In genomic region chr2:144441386-144441915, GRCm38 (mm10) we compare ENCODE assay signal across 10 mouse cellular contexts.
A peak's percentile ranks its signal among the peaks of the same experiment; 100 is the strongest.
DNase-seq lines count a peak whose midpoint lies in the region; ATAC-seq lines count a peak whose summit lies in the region.
"Had no signal": no experiment of that assay in that cellular context is flagged by ENCODE, and none has a peak within 500 bp of the region (broad histone marks: within the 10 kb centered on the region; RNA-seq: fewer than 3 reads in every experiment).

No protein-coding gene starts in this region.

- no peaks in the 10 kb centered on the region for H3K27me3 ChIP-seq in embryonic facial prominence, embryonic 14.5 days (replicated peaks; ENCODE audit: control insufficient read depth, insufficient read depth, low read length)
- H3K27me3 ChIP-seq in embryonic facial prominence, embryonic 10.5 days (replicated peaks; ENCODE audit: low read depth, poor library complexity, severe bottlenecking), result no peaks in the 10 kb centered on the region
- no peaks in the 10 kb centered on the region for H3K27me3 ChIP-seq in intestine, embryonic 16.5 days (replicated peaks; ENCODE audit: control insufficient read depth, insufficient read depth, low read length)
- H3K27me3 ChIP-seq: CH12.LX had no signal

- H3K9me3 ChIP-seq in embryonic facial prominence, embryonic 14.5 days (ENCODE audit: control insufficient read depth, low read length), result no peaks in the 10 kb centered on the region
- no peaks in the 10 kb centered on the region for H3K9me3 ChIP-seq in embryonic facial prominence, embryonic 10.5 days
- H3K9me3 ChIP-seq in intestine, embryonic 16.5 days (ENCODE audit: control insufficient read depth, low read length), result no peaks in the 10 kb centered on the region

- WGBS in embryonic facial prominence, embryonic 14.5 days, result 66% methylated on average over 11 of the region's 11 CpGs
- 91% methylated on average over 11 of the region's 11 CpGs for WGBS in embryonic facial prominence, embryonic 10.5 days
- WGBS in intestine, embryonic 16.5 days, result 65% methylated on average over 11 of the region's 11 CpGs

- no peak overlapping the region for H3K4me3 ChIP-seq in embryonic facial prominence, embryonic 14.5 days (ENCODE audit: low read depth, low read length)
- H3K4me3 ChIP-seq in embryonic facial prominence, embryonic 10.5 days, result no peak overlapping the region
- no peak overlapping the region for H3K4me3 ChIP-seq in intestine, embryonic 16.5 days (ENCODE audit: low read length)

- no peak overlapping the region for H3K4me2 ChIP-seq in embryonic facial prominence, embryonic 14.5 days (ENCODE audit: low read depth, low read length)
- H3K4me2 ChIP-seq in intestine, embryonic 16.5 days (ENCODE audit: low read depth, low read length), result no peak overlapping the region
- H3K4me2 ChIP-seq: lung, embryonic 14.5 days had no signal

- no peak for ATAC-seq in embryonic facial prominence, embryonic 14.5 days (ENCODE audit: low read depth)
- peak; percentile 80 for ATAC-seq in intestine, embryonic 16.5 days

- 0 out of 2 replicates have a peak, but pooled peaks cover 3% of the 10 kb centered on the region for H3K4me1 ChIP-seq in embryonic facial prominence, embryonic 14.5 days (ENCODE audit: control insufficient read depth, insufficient read depth, low read length)
- H3K4me1 ChIP-seq in embryonic facial prominence, embryonic 10.5 days, result no peaks in the 10 kb centered on the region
- H3K4me1 ChIP-seq in intestine, embryonic 16.5 days (ENCODE audit: control insufficient read depth, insufficient read depth, low read length), result 0 out of 2 replicates have a peak, but pooled peaks cover 4% of the 10 kb centered on the region

- H3K36me3 ChIP-seq in embryonic facial prominence, embryonic 14.5 days (ENCODE audit: control insufficient read depth, insufficient read depth, low read length), result no peaks in the 10 kb centered on the region
- no peaks in the 10 kb centered on the region for H3K36me3 ChIP-seq in embryonic facial prominence, embryonic 10.5 days (replicated peaks)
- no peaks in the 10 kb centered on the region for H3K36me3 ChIP-seq in intestine, embryonic 16.5 days (ENCODE audit: control insufficient read depth, insufficient read depth, low read length)

- H3K27ac ChIP-seq in embryonic facial prominence, embryonic 14.5 days (replicated peaks; ENCODE audit: low read depth, low read length), result no peak overlapping the region; the same call in 1 of the 2 replicates
- H3K27ac ChIP-seq in embryonic facial prominence, embryonic 10.5 days (replicated peaks), result no peak overlapping the region
- H3K27ac ChIP-seq in intestine, embryonic 16.5 days (ENCODE audit: low read length), result no peak overlapping the region; the same call in 1 of the 2 replicates

- no peak overlapping the region for H3K9ac ChIP-seq in embryonic facial prominence, embryonic 14.5 days (ENCODE audit: low read depth, low read length)
- 0 out of 2 replicates have a peak overlapping the region, but pooled peaks have one; percentile 27 for H3K9ac ChIP-seq in intestine, embryonic 16.5 days (ENCODE audit: low read depth, low read length)
- H3K9ac ChIP-seq: lung, embryonic 14.5 days had no signal

- peak; percentile 71 for DNase-seq in embryonic facial prominence, embryonic 14.5 days (ENCODE audit: low spot score)
- no peak for DNase-seq in embryonic facial prominence, embryonic 10.5 days (ENCODE audit: low spot score)
- DNase-seq in right cerebral cortex, adult 18-20 months, result peak; percentile 85
- no peak for DNase-seq in right cerebral cortex, postnatal 4 days
- peak; percentile 44 for DNase-seq in ovary, postnatal 36 days (ENCODE audit: low spot score)
- no peak for DNase-seq in urinary bladder, adult 2 months (ENCODE audit: low spot score)
- no peak for DNase-seq in liver
- DNase-seq: lung, embryonic 14.5 days had no signal

Comparison
In these comparisons a context has a peak if more than half of its experiments do, and no peak if none do; other contexts are left out.
1. DNase-seq: peak in embryonic facial prominence, embryonic 14.5 days (single experiment), right cerebral cortex, adult 18-20 months (single experiment) and ovary, postnatal 36 days (single experiment); none in embryonic facial prominence, embryonic 10.5 days (single experiment), right cerebral cortex, postnatal 4 days (single experiment), urinary bladder, adult 2 months (single experiment) and liver (single experiment).